Mouse (Mus musculus) lung, postnatal 10 days (tissue): ENCODE results near the gene Dlgap5.
A peak's percentile ranks its signal among the peaks of the same experiment; 100 is the strongest.
"Not testable (repeated sequence)": the region's sequence is repeated elsewhere in the genome, so short reads cannot be mapped to it uniquely, and the experiment has no call there.

Experiments used
- DNase-seq: peaks from one replicate; pipeline ENCODE4 v3.0.0; 2021

The Dlgap5 gene

GRCm38 (mm10) chr14:47417775-47418665 lies at the start of gene Dlgap5:
Dlgap5 (minus strand) TSS chr14:47418407.
- DNase-seq, result peak; percentile 96

- no peak for DNase-seq
Observed at GRCm38 (mm10) chr14:47465468-47466175, 47.4 kb upstream of the Dlgap5 start.

- DNase-seq, result no peak
Observed at GRCm38 (mm10) chr14:47464426-47464825, 46.2 kb upstream of the Dlgap5 start.

- no peak for DNase-seq
Observed at GRCm38 (mm10) chr14:47462877-47463460, 44.8 kb upstream of the Dlgap5 start.

- no peak for DNase-seq
Observed at GRCm38 (mm10) chr14:47462453-47462852, 44.2 kb upstream of the Dlgap5 start.

GRCm38 (mm10) chr14:47461997-47462396 lies 43.8 kb upstream of the Dlgap5 start:
- DNase-seq, result no peak

GRCm38 (mm10) chr14:47459556-47459955 lies 41.3 kb upstream of the Dlgap5 start:
- peak; percentile 24 for DNase-seq

- DNase-seq, result not testable (repeated sequence)
Observed at GRCm38 (mm10) chr14:47450121-47450520, 31.9 kb upstream of the Dlgap5 start, which contains the start of gene Fbxo34. Fbxo34 (plus strand) TSS chr14:47450421.

GRCm38 (mm10) chr14:47445331-47446095 lies 27.3 kb upstream of the Dlgap5 start:
- no peak for DNase-seq

GRCm38 (mm10) chr14:47444907-47445306 lies 26.7 kb upstream of the Dlgap5 start:
- DNase-seq, result no peak

GRCm38 (mm10) chr14:47438947-47439346 lies 20.7 kb upstream of the Dlgap5 start:
- DNase-seq, result no peak

GRCm38 (mm10) chr14:47432987-47433386 lies 14.8 kb upstream of the Dlgap5 start:
- no peak for DNase-seq

GRCm38 (mm10) chr14:47422466-47422865 lies 4.3 kb upstream of the Dlgap5 start:
- DNase-seq, result no peak

GRCm38 (mm10) chr14:47421606-47422005 lies 3.4 kb upstream of the Dlgap5 start:
- DNase-seq, result no peak

- DNase-seq, result no peak
Observed at GRCm38 (mm10) chr14:47419723-47420276, 1.6 kb upstream of the Dlgap5 start.

GRCm38 (mm10) chr14:47419034-47419625 lies 923 bp upstream of the Dlgap5 start:
- DNase-seq, result no peak

- DNase-seq, result peak; percentile 18
Observed at GRCm38 (mm10) chr14:47418666-47418991, 422 bp upstream of the Dlgap5 start.

- no peak for DNase-seq
Observed at GRCm38 (mm10) chr14:47417346-47417745, 861 bp downstream of the Dlgap5 start.

GRCm38 (mm10) chr14:47406000-47406399 lies 12.2 kb downstream of the Dlgap5 start:
- DNase-seq, result peak; percentile 19

GRCm38 (mm10) chr14:47402735-47403134 lies 15.5 kb downstream of the Dlgap5 start:
- no peak for DNase-seq

GRCm38 (mm10) chr14:47396165-47396652 lies 22.0 kb downstream of the Dlgap5 start:
- DNase-seq, result peak; percentile 62

GRCm38 (mm10) chr14:47395462-47396026 lies 22.7 kb downstream of the Dlgap5 start:
- no peak for DNase-seq
